Mouse (Mus musculus): ENCODE results near the gene Gm49384.

- TF ChIP-seq POLR2A (IDR thresholded peaks at IDR 0.05; ENCODE audit: low read depth, low read length), result no peak
- no peak for TF ChIP-seq CTCF (conservative IDR thresholded peaks at IDR 0.05; ENCODE audit: insufficient read depth, insufficient read length, low read depth, low read length)
Measured at GRCm38 (mm10) chr12:69213186-69213777, 9.2 kb upstream of the Gm49384 start.

Measured in kidney, adult 2 months (tissue).